Mouse (Mus musculus) neutrophil, adult 59 days (primary cell): ENCODE measurements around the gene Themis2. TPM values are rescaled to one million over a fixed set of nuclear protein-coding genes. Genes with fewer than 3 reads are reported as not detected.

Source experiments
- total RNA-seq, 2 experiments: library from RNA; stranded (reverse); gene quantifications; 1 replicate in 1 of 2; 2 replicates in 1 of 2; pipeline ENCODE4 v1.2.4; 2023

The Themis2 gene
- 100 to 1,000 TPM; 175 to 186 TPM for total RNA-seq

DNA sequence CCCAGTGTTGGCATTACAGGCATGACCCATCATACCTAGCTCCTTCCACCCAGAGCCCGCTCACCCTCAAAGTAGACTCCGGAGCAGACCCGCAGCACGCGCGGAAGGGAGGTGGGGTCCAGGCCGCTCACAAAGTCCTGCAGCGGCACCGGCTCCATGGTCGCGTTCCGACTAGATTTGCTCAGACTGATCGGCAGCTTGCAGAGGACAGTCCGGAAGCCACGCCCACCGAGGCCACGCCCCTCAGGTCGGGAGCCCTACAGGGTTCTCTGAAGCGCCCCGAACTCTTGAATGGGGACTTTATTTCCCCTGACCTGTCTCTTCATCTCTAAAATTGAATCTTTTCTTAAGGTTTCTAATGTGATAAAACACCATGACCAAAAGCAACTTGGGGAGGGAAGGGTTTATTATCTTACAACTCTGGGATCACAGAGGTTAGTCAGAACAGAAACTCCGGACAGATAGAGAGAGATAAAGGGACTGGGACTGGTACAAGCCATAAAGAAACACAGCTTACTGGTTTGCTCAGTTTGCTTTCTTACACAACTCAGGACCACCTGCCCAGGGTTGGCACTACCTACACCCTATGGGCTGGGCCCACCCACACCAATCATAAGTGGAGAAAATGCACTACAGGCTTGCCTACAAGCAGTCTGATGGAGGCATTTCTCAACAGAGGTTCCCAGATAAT is at the start of gene Themis2:
Gene Themis2, minus strand, starts transcription at position 192 of the 691 bp plus-strand sequence.

DNA sequence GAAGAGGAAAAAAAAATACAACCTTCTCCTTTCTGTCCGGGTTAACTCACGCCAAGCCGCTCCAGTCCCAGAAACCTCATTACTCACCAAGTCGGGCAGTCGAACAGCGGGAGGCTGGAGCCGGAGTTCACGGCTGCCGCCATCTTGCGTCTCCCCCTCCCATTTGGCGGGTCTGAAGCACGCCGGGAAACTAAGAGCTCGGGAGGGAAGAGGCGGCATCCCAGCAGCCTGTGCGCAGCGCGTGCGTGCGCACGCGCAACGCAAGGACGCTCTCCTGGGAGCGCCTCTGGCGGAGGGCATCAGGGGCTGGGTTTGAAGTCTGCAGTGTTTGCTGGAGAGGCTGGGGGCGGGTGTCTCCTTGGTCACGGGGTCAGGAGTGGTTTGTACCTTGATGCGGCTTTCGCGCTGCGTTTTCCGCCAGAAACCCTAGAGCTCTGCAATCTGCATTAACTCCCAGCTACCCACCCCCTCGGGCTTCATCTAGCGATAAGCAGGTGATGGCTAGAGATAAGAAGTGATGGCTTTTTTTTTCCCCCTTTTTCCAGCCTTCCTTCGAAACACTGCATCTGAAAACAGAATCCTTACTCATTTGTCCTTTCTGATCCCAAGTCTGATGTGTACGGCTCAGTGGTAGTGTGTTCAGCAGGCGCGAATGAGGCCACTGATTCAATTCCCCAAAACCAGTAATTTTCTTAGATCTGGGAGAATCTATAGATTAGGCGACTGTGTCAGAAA is 47.0 kb upstream of the Themis2 start, which contains the start of gene Ppp1r8:
Gene Ppp1r8, minus strand, starts transcription at position 200 of the 735 bp plus-strand sequence.

DNA sequence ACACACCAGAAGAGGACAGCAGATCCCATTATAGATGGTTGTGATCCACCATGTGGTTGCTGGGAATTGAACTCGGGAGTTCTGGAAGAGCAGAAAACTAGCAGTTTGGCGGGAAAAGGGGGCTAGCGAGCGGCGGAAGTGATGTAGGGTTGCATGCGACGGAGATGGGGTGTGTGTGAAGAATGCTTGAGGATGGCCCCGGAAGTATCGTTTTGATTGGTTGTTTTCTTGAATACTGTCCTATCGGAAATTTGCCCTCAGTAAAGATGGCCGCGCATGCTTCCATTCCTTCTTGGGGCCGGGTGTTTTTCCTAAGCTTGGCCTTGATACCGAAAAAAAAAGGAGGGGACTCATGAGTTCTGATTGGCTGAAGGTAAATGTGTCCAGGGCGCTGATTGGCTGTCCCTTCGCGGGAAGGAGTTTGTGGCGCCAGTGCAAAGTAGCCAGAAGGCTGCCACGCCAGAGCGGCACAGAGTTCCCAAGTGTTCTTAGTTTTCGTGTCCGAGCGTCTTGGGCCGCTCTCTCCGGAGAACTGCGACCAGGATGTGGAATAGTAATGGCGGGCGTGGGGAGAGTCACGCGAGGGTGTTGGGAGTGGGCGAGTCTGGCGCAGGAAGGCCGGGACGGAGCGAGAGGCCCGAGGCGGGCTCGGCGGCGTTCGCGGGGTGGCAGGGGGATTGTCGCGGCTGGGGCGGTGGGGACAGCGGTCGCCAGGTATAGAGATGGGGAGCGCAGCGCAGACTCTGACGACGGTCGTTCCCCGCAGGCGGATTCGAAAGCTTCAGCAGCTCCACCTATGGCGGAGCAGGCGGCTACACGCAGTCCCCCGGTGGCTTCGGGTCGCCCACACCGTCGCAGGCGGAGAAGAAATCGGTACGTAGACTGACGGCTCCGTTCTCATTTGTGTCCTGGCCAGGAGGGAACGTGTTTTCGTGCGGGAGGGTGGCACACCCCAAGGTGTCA is 28.0 kb downstream of the Themis2 start, which contains the start of gene Rpa2:
Gene Rpa2, plus strand, starts transcription at position 419 of the 963 bp plus-strand sequence.

DNA sequence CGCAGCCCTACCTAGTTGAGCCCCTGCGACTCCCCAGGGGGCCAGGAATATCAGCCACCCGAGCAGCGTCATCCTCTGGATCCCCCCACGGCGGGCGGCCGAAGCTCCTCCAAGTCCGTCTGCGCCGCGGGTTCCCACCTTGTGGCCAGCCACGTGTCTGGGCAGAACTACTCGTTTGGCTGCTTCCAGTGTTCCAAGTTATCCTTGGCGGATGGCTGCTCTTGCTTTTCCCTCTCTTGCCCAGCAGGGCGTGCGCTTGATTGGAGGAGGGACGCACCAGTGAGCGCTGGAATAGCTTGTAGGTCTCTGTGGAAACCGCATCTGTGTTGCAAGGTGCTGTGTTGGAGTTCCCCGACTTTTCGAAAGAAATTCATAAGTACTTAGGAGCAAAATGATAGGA is 39.2 kb downstream of the Themis2 start, which contains the start of gene Smpdl3b:
Gene Smpdl3b, minus strand, starts transcription at position 279 of the 400 bp plus-strand sequence.

DNA sequence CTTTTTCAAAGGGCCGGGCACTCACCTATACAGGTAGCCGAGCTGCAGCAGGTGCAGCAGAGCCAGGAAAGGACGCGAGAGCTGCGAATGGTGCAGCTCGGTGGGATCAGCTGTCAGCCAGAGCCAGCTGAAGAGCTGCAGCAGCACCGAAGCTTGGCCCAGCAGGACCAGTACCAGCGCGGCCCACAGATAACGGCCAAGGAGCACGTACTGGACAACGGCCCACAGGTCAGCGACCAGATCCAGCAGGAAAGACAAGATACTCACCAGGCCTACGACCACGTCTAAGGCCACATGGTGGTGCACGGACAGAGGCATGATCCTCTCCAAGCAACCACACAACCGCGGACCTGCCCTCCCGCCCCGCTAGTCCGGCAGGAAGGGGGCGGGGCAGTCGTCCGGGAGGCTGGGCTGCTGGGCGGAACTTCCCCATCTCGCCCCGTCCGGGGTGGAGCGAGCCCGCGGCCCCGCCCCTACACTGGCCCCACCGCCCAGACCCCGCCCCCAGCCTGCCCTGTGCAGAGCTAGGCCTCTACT is 64.0 kb downstream of the Themis2 start, which contains the start of gene Xkr8:
Gene Xkr8, minus strand, starts transcription at position 399 of the 537 bp plus-strand sequence.

Other genes with a start within 250 kb of the Themis2 start
- 10 to 100 TPM; 65.2 to 68.0 TPM for gene Ptafr, start 232.3 kb downstream of the Themis2 start, total RNA-seq
- gene Eya3, start 157.4 kb downstream of the Themis2 start, total RNA-seq: 10 to 100 TPM; 32.2 to 36.1 TPM
- gene Xkr8, start 63.8 kb downstream of the Themis2 start, total RNA-seq: 1 to 10 TPM; 3.1 to 4.8 TPM
- gene Smpdl3b, start 39.1 kb downstream of the Themis2 start, total RNA-seq: 1 to 10 TPM; 1.7 to 2.5 TPM
- gene Rpa2, start 28.1 kb downstream of the Themis2 start, total RNA-seq: 10 to 100 TPM; 33.9 to 38.0 TPM
- 10 to 100 TPM; 21.7 to 24.6 TPM for gene Ppp1r8, start 46.8 kb upstream of the Themis2 start, total RNA-seq
- 10 to 100 TPM; 17.9 to 20.8 TPM for gene Stx12, start 88.1 kb upstream of the Themis2 start, total RNA-seq
- gene Fam76a, start 126.2 kb upstream of the Themis2 start, total RNA-seq: 10 to 100 TPM; 24.7 to 25.6 TPM
- gene Fgr, start 177.7 kb upstream of the Themis2 start, total RNA-seq: 100 to 1,000 TPM; 281 to 295 TPM
- 1 to 10 TPM; 6.8 to 8.5 TPM for gene Ahdc1, start 214.9 kb upstream of the Themis2 start, total RNA-seq